Mouse (Mus musculus) thymus, adult 2 months (tissue): Measurements from ENCODE around the gene Trmt10b.

Experiments used
- CTCF ChIP-seq: fragments of 200-500 bp; IDR thresholded peaks from 2 replicates; pipeline ENCODE4 v1.5.1; 2012; ENCODE audit warnings: mild to moderate bottlenecking, control low read depth, low read length, moderate library complexity, borderline replicate concordance; ENCODE audit not compliant: control insufficient read depth, poor library complexity, insufficient read depth; ENCODE audit errors: extremely low read depth
- POLR2A ChIP-seq: fragments of 200-500 bp; IDR thresholded peaks from 2 replicates; pipeline ENCODE4 v1.6.1; 2012; ENCODE audit warnings: mild to moderate bottlenecking, low read length, control low read depth, moderate library complexity; ENCODE audit not compliant: control insufficient read depth, poor library complexity, insufficient read depth; ENCODE audit errors: extremely low read depth

DNA sequence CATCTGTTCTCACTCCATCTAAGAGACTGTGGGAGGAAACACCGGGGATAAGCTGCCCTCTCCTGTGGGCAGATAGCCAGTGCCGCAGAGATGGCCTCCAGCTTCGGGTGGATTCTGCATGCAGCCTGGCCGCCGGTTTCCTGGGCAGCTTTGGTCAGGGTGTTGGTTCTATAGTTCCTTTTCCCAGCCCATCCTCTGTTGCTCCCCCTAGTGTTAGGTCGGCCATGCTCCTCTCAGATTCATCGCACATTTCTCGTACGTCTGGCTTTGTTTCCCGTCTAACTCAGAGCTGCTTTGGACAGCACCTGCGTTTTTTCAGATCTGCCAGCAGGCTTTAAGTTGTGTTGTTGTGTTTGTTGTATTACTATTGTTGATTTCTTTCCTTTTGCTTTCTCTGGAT, 11.1 kb downstream of the Trmt10b start:
- TF ChIP-seq POLR2A (no peak), CTCF (0 out of 2 replicates have a peak, but pooled peaks have one; percentile 19)
